Mouse (Mus musculus) cortical plate, adult 2 months (tissue): Measurements from ENCODE around the gene Fstl1.

ENCODE experiments used
- CTCF ChIP-seq: fragments of 200-500 bp; IDR thresholded peaks from 2 replicates; pipeline ENCODE4 v1.5.1; 2011; ENCODE audit warnings: mild to moderate bottlenecking, control low read depth, low read length; ENCODE audit not compliant: insufficient read depth; ENCODE audit errors: extremely low read depth
- POLR2A ChIP-seq: fragments of 200-500 bp; IDR thresholded peaks from 2 replicates; pipeline ENCODE4 v1.6.1; 2011; ENCODE audit warnings: mild to moderate bottlenecking, low read length, control low read depth; ENCODE audit not compliant: insufficient read depth; ENCODE audit errors: extremely low read depth

DNA sequence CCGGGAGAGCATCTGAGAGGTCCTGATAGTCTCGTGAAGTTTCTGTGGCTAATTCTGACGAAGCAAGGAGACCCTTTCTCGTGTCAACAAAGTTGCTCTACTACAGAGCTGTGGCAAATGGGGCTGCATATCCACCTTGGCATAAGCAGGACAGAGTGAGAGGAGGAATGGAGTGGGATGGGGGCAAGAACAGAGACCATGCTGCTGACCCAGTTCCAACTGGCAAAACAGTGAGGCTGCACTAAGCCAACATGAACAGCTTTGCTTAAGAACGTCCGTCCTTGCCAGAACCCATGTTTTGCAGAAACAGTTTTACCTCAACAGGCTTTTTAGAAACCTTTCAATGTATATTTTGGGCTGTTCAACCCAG is 32.9 kb downstream of the Fstl1 start:
- no peak for TF ChIP-seq POLR2A
- no peak for TF ChIP-seq CTCF
